Mouse (Mus musculus): ENCODE measurements around the gene Tada2b. TPM values are rescaled to one million over a fixed set of nuclear protein-coding genes. Genes with fewer than 3 reads are reported as not detected.

Tada2b gene
- polyA plus RNA-seq, 1 experiment from 2014 or later: 1.0 TPM

- Histone ChIP-seq H3K27ac (ENCODE audit: low read length) (no peak overlapping the region), H3K9ac (ENCODE audit: low read depth, low read length) (no peak overlapping the region), H3K4me2 (ENCODE audit: low read depth, low read length) (no peak overlapping the region), H3K9me3 (replicated peaks; ENCODE audit: control insufficient read depth, low read length) (no peaks in the 10 kb centered on the region), H3K4me1 (ENCODE audit: control insufficient read depth, low read depth, low read length) (no peaks in the 10 kb centered on the region), H3K36me3 (ENCODE audit: control insufficient read depth, insufficient read depth) (no peaks in the 10 kb centered on the region), H3K4me3 (ENCODE audit: low read depth, low read length) (no peak overlapping the region), H3K27me3 (ENCODE audit: control insufficient read depth, insufficient read depth, low read depth, low read length) (no peaks in the 10 kb centered on the region)
- WGBS (ENCODE audit: insufficient replicate concordance): 51% methylated on average over 5 of the region's 5 CpGs
- no peak for ATAC-seq (ENCODE audit: low read depth)
Observed at GRCm38 (mm10) chr5:36426404-36426803, 57.7 kb downstream of the Tada2b start.

GRCm38 (mm10) chr5:36424676-36425075 is 59.4 kb downstream of the Tada2b start:
- Histone ChIP-seq H3K4me2 (ENCODE audit: low read depth, low read length) (no peak overlapping the region), H3K27ac (ENCODE audit: low read length) (no peak overlapping the region), H3K36me3 (ENCODE audit: control insufficient read depth, insufficient read depth) (no peaks in the 10 kb centered on the region), H3K4me1 (ENCODE audit: control insufficient read depth, low read depth, low read length) (no peaks in the 10 kb centered on the region), H3K9me3 (replicated peaks; ENCODE audit: control insufficient read depth, low read length) (no peaks in the 10 kb centered on the region), H3K4me3 (ENCODE audit: low read depth, low read length) (no peak overlapping the region), H3K27me3 (ENCODE audit: control insufficient read depth, insufficient read depth, low read depth, low read length) (no peaks in the 10 kb centered on the region), H3K9ac (ENCODE audit: low read depth, low read length) (no peak overlapping the region)
- no peak for ATAC-seq (ENCODE audit: low read depth)

Other genes starting within 250 kb of the Tada2b start
- gene Sorcs2, start 86.1 kb downstream of the Tada2b start, polyA plus RNA-seq (2015; fragmentation: Nextera tagmentation; extraction: Ambion mirVana): 0.76 and 0.99 TPM in 2 replicates
- gene Grpel1, start 19.3 kb downstream of the Tada2b start, polyA plus RNA-seq (2015; fragmentation: Nextera tagmentation; extraction: Ambion mirVana): 35.1 and 36.7 TPM in 2 replicates
- 0.06 and 0.07 TPM in 2 replicates for gene Ccdc96, start 303 bp upstream of the Tada2b start, polyA plus RNA-seq (2015; fragmentation: Nextera tagmentation; extraction: Ambion mirVana)
- 8.1 and 9.3 TPM in 2 replicates for gene Tbc1d14, start 109.0 kb upstream of the Tada2b start, polyA plus RNA-seq (2015; fragmentation: Nextera tagmentation; extraction: Ambion mirVana)
- 22.6 and 23.2 TPM in 2 replicates for gene D5Ertd579e, start 211.7 kb upstream of the Tada2b start, polyA plus RNA-seq (2015; fragmentation: Nextera tagmentation; extraction: Ambion mirVana)

Data from liver, embryonic 16.5 days (tissue).